Mouse (Mus musculus): Measurements from ENCODE around the gene Lcn11. TPM values are rescaled to one million over a fixed set of nuclear protein-coding genes. Genes with fewer than 3 reads are reported as not detected.
"Not testable (repeated sequence)": the region's sequence is repeated elsewhere in the genome, so short reads cannot be mapped to it uniquely, and the experiment has no call there.

Gene Lcn11
- polyA plus RNA-seq, 1 experiment from 2014 or later = not detected

DNA sequence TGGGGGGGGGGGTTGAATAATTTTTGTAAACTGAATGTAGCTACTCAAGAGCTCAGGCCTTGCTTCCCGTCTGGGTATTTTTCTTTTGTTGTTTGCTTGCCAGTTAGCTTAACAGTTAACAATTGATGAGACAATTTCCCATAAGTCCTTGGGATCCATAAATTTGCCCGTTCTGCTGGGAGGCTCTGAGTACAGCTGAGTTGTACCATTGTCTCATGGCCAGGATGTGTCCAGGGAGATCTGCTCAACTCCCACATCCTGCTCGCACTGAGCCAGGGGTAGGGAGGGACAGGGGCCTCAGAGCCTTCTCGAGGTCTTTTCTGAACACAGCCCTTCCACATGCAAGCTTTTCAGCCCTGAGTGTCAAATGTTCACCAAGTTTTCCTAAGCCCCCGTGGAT lies 21.2 kb downstream of the Lcn11 start:
- Histone ChIP-seq H3K9ac (ENCODE audit: low read length) (no peak overlapping the region), H3K4me1 (ENCODE audit: control insufficient read depth, insufficient read depth, low read length) (no peaks in the 10 kb centered on the region), H3K4me2 (ENCODE audit: low read depth, severe bottlenecking) (no peak overlapping the region), H3K4me3 (ENCODE audit: low read depth, low read length) (no peak overlapping the region), H3K27me3 (ENCODE audit: control insufficient read depth, insufficient read depth, low read length) (no peaks in the 10 kb centered on the region), H3K36me3 (ENCODE audit: control insufficient read depth, insufficient read depth, low read length) (no peaks in the 10 kb centered on the region), H3K27ac (replicated peaks; ENCODE audit: low read depth, low read length) (no peak overlapping the region), H3K9me3 (ENCODE audit: control insufficient read depth, low read length) (no peaks in the 10 kb centered on the region)
- DNase-seq (ENCODE audit: low spot score) (no peak), ATAC-seq (ENCODE audit: insufficient number of reproducible peaks, low FRiP score, low TSS enrichment, low read depth) (no peak)
- whole genome bisulfite sequencing = 69% methylated on average over 5 of the region's 5 CpGs

GRCm38 (mm10) chr2:25811711-25812110 lies 34.9 kb downstream of the Lcn11 start:
- H3K4me1 ChIP-seq (ENCODE audit: control insufficient read depth, insufficient read depth, low read length) = no peaks in the 10 kb centered on the region
- H3K4me2 ChIP-seq (ENCODE audit: low read depth, severe bottlenecking) = no peak overlapping the region
- DNase-seq (ENCODE audit: low spot score) = no peak
- H3K9ac ChIP-seq (ENCODE audit: low read length) = no peak overlapping the region
- H3K27me3 ChIP-seq (ENCODE audit: control insufficient read depth, insufficient read depth, low read length) = no peaks in the 10 kb centered on the region
- 65% methylated on average over 2 of the region's 2 CpGs for WGBS
- no peak for ATAC-seq (ENCODE audit: insufficient number of reproducible peaks, low FRiP score, low TSS enrichment, low read depth)
- no peaks in the 10 kb centered on the region for H3K36me3 ChIP-seq (ENCODE audit: control insufficient read depth, insufficient read depth, low read length)
- no peaks in the 10 kb centered on the region for H3K9me3 ChIP-seq (ENCODE audit: control insufficient read depth, low read length)
- H3K27ac ChIP-seq (replicated peaks; ENCODE audit: low read depth, low read length) = no peak overlapping the region
- H3K4me3 ChIP-seq (ENCODE audit: low read depth, low read length) = no peak overlapping the region

GRCm38 (mm10) chr2:25813364-25813763 lies 36.5 kb downstream of the Lcn11 start:
- H3K9me3 ChIP-seq (ENCODE audit: control insufficient read depth, low read length) = no peaks in the 10 kb centered on the region
- H3K27ac ChIP-seq (replicated peaks; ENCODE audit: low read depth, low read length) = no peak overlapping the region
- H3K27me3 ChIP-seq (ENCODE audit: control insufficient read depth, insufficient read depth, low read length) = no peaks in the 10 kb centered on the region
- H3K4me1 ChIP-seq (ENCODE audit: control insufficient read depth, insufficient read depth, low read length) = no peaks in the 10 kb centered on the region
- H3K9ac ChIP-seq (ENCODE audit: low read length) = no peak overlapping the region
- no peak overlapping the region for H3K4me3 ChIP-seq (ENCODE audit: low read depth, low read length)
- ATAC-seq (ENCODE audit: insufficient number of reproducible peaks, low FRiP score, low TSS enrichment, low read depth) (no peak), DNase-seq (ENCODE audit: low spot score) (no peak)
- H3K4me2 ChIP-seq (ENCODE audit: low read depth, severe bottlenecking) = no peak overlapping the region
- 73% methylated on average over 5 of the region's 5 CpGs for WGBS
- H3K36me3 ChIP-seq (ENCODE audit: control insufficient read depth, insufficient read depth, low read length) = no peaks in the 10 kb centered on the region

DNA sequence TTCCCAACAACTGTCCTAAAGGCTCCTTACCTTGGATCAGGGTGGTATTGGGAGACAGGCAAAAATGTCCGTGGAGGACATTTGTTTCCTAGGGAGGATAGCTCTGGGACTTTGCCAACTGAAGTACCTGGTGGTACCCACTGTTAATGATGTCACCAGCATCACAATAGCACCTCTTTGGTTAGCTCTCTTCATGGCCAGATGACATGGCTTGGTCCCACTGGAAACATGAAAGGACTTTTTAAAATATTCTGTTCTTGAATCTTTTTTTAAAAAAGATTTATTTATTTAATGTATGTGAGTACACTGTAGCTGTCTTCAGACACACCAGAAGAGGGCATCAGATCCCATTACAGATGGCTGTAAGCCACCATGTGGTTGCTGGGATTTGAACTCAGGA lies 38.9 kb downstream of the Lcn11 start, which contains the start of gene Glt6d1:
Gene Glt6d1 (minus strand): TSS at position 101 of the 400 bp plus-strand sequence.
- H3K4me3 ChIP-seq (ENCODE audit: low read depth, low read length); H3K4me2 ChIP-seq (ENCODE audit: low read depth, severe bottlenecking); DNase-seq (ENCODE audit: low spot score); H3K4me1 ChIP-seq (ENCODE audit: control insufficient read depth, insufficient read depth, low read length); H3K27ac ChIP-seq (replicated peaks; ENCODE audit: low read depth, low read length); H3K27me3 ChIP-seq (ENCODE audit: control insufficient read depth, insufficient read depth, low read length); H3K36me3 ChIP-seq (ENCODE audit: control insufficient read depth, insufficient read depth, low read length); ATAC-seq (ENCODE audit: insufficient number of reproducible peaks, low FRiP score, low TSS enrichment, low read depth); H3K9me3 ChIP-seq (ENCODE audit: control insufficient read depth, low read length); H3K9ac ChIP-seq (ENCODE audit: low read length): not testable (repeated sequence)
- WGBS = 70% methylated on average over 1 of the region's 1 CpGs

DNA sequence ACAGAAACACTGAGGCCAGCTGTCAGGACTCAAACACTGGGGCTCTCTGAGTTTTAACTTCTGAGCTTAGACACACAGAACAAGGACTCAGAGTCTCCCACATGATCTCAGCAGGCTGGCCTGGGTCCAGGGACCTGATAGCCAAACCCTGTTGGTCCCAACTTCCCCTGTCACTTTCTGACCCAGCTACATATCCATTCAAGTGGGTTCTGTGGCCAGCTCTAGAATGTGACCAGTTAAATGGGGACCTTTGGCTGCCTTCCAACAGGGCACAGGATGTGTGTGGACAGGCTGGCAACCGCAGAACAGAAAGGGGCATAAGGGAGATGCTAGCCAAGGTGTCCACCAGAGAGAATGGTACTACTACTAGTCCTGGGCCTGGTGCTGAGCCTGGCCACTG lies 46.0 kb downstream of the Lcn11 start, which contains the start of gene Lcn9:
Gene Lcn9 (plus strand): TSS at position 348 of the 400 bp plus-strand sequence.
- Histone ChIP-seq H3K4me2 (ENCODE audit: low read depth, severe bottlenecking) (no peak within 1 kb of the TSS), H3K4me1 (ENCODE audit: control insufficient read depth, insufficient read depth, low read length) (no peaks in the 10 kb centered on the region), H3K36me3 (ENCODE audit: control insufficient read depth, insufficient read depth, low read length) (no peaks in the 10 kb centered on the region), H3K9ac (ENCODE audit: low read length) (no peak within 1 kb of the TSS), H3K27ac (replicated peaks; ENCODE audit: low read depth, low read length) (no peak within 1 kb of the TSS), H3K9me3 (ENCODE audit: control insufficient read depth, low read length) (no peaks in the 10 kb centered on the region), H3K27me3 (ENCODE audit: control insufficient read depth, insufficient read depth, low read length) (no peaks in the 10 kb centered on the region), H3K4me3 (ENCODE audit: low read depth, low read length) (no peak within 1 kb of the TSS)
- no peak for DNase-seq (ENCODE audit: low spot score)
- 100% methylated on average over 1 of the region's 1 CpGs for WGBS
- no peak for ATAC-seq (ENCODE audit: insufficient number of reproducible peaks, low FRiP score, low TSS enrichment, low read depth)

- Histone ChIP-seq H3K36me3 (ENCODE audit: control insufficient read depth, insufficient read depth, low read length) (no peaks in the 10 kb centered on the region), H3K27me3 (ENCODE audit: control insufficient read depth, insufficient read depth, low read length) (no peaks in the 10 kb centered on the region), H3K27ac (replicated peaks; ENCODE audit: low read depth, low read length) (no peak overlapping the region), H3K9ac (ENCODE audit: low read length) (no peak overlapping the region), H3K9me3 (ENCODE audit: control insufficient read depth, low read length) (no peaks in the 10 kb centered on the region), H3K4me2 (ENCODE audit: low read depth, severe bottlenecking) (no peak overlapping the region), H3K4me1 (ENCODE audit: control insufficient read depth, insufficient read depth, low read length) (no peaks in the 10 kb centered on the region), H3K4me3 (ENCODE audit: low read depth, low read length) (no peak overlapping the region)
- no peak for DNase-seq (ENCODE audit: low spot score)
- WGBS = 82% methylated on average over 3 of the region's 3 CpGs
- ATAC-seq (ENCODE audit: insufficient number of reproducible peaks, low FRiP score, low TSS enrichment, low read depth) = no peak
Measured at GRCm38 (mm10) chr2:25824751-25825150, 47.9 kb downstream of the Lcn11 start.

- ATAC-seq (ENCODE audit: insufficient number of reproducible peaks, low FRiP score, low TSS enrichment, low read depth) = no peak
Measured at GRCm38 (mm10) chr2:25828344-25828947, 51.6 kb downstream of the Lcn11 start.

More at GRCm38 (mm10) chr2:25828344-25828947, 51.6 kb downstream of the Lcn11 start:
- Histone ChIP-seq H3K4me1 (ENCODE audit: control insufficient read depth, insufficient read depth, low read length) (no peaks in the 10 kb centered on the region), H3K4me2 (ENCODE audit: low read depth, severe bottlenecking) (no peak overlapping the region), H3K36me3 (ENCODE audit: control insufficient read depth, insufficient read depth, low read length) (no peaks in the 10 kb centered on the region), H3K27ac (replicated peaks; ENCODE audit: low read depth, low read length) (no peak overlapping the region), H3K9me3 (ENCODE audit: control insufficient read depth, low read length) (no peaks in the 10 kb centered on the region), H3K4me3 (ENCODE audit: low read depth, low read length) (no peak overlapping the region), H3K9ac (ENCODE audit: low read length) (no peak overlapping the region), H3K27me3 (ENCODE audit: control insufficient read depth, insufficient read depth, low read length) (no peaks in the 10 kb centered on the region)
- DNase-seq (ENCODE audit: low spot score) = no peak
- 81% methylated on average over 8 of the region's 8 CpGs for WGBS

Measured in limb, embryonic 11.5 days (tissue).